Comparison of ENCODE assay signal across 9 mouse cellular contexts in genomic region chr12:32380457-32380856, GRCm38 (mm10). TPM values are rescaled to one million over a fixed set of nuclear protein-coding genes. Genes with fewer than 3 reads are reported as not detected.
DNase-seq lines count a peak whose midpoint lies in the region; ATAC-seq and TF ChIP-seq lines count a peak whose summit lies in the region.
"Had no signal": no experiment of that assay in that cellular context is flagged by ENCODE, and none has a peak within 500 bp of the region (broad histone marks: within the 10 kb centered on the region; RNA-seq: fewer than 3 reads in every experiment).

No protein-coding gene starts in this region.

- intact Hi-C loops in left cerebral cortex, postnatal 4 days (cut with DNase I), result loop anchor here (10.0 kb wide), 1 partner anchor 514 kb away; no protein-coding TSS in a partner anchor

- H3K27me3 ChIP-seq in heart, embryonic 12.5 days (replicated peaks), result no peaks in the 10 kb centered on the region
- no peaks in the 10 kb centered on the region for H3K27me3 ChIP-seq in CH12.LX (replicated peaks)
- H3K27me3 ChIP-seq in forebrain, embryonic 16.5 days (replicated peaks; ENCODE audit: control insufficient read depth, insufficient read depth, low read length), result no peaks in the 10 kb centered on the region
- no peaks in the 10 kb centered on the region for H3K27me3 ChIP-seq in liver, embryonic 16.5 days (ENCODE audit: control insufficient read depth, insufficient read depth, low read depth, low read length)

- dilution Hi-C loops in CH12.LX (cut with MboI; ENCODE audit: extremely low pct_ligation_motif_present, extremely low pct_unique_long_range_greater_than_20kb, low sequenced_read_pairs), result no loop called here

- in situ Hi-C loops in CH12.LX (cut with MboI; ENCODE audit: low pct_ligation_motif_present, low pct_unique_long_range_greater_than_20kb, low sequenced_read_pairs), result no loop called here

- 75% methylated on average over 3 of the region's 3 CpGs for WGBS in heart, embryonic 12.5 days
- WGBS in forebrain, embryonic 16.5 days, result 68% methylated on average over 3 of the region's 3 CpGs
- 26% methylated on average over 3 of the region's 3 CpGs for WGBS in liver, embryonic 16.5 days (ENCODE audit: insufficient replicate concordance)

- no peak for TF ChIP-seq CTCF in CH12.LX (conservative IDR thresholded peaks at IDR 0.05 in 1 of 2, IDR thresholded peaks at IDR 0.05 in 1 of 2; ENCODE audit: low read depth in 2 of 2, low read length in 2 of 2)

- no peak overlapping the region for H3K27ac ChIP-seq in heart, embryonic 12.5 days (ENCODE audit: poor library complexity, severe bottlenecking)
- no peak overlapping the region for H3K27ac ChIP-seq in CH12.LX (ENCODE audit: insufficient read depth, low read depth)
- H3K27ac ChIP-seq in forebrain, embryonic 16.5 days (ENCODE audit: low read length), result no peak overlapping the region
- peak overlapping the region; percentile 59; the same call in 1 of the 2 replicates for H3K27ac ChIP-seq in liver, embryonic 16.5 days (ENCODE audit: low read length)

- TF ChIP-seq POLR2A in CH12.LX (IDR thresholded peaks at IDR 0.05; ENCODE audit: low read depth, low read length), result no peak

- no peak for ATAC-seq in heart, embryonic 12.5 days (ENCODE audit: insufficient number of reproducible peaks, low FRiP score)
- no peak for ATAC-seq in forebrain, embryonic 16.5 days
- no peak for ATAC-seq in liver, embryonic 16.5 days (ENCODE audit: low read depth)
- no peak for ATAC-seq in monocyte, adult 5-6 weeks (replicated peaks; ENCODE audit: insufficient number of reproducible peaks, low FRiP score, low TSS enrichment, poor library complexity, severe bottlenecking)

- peak overlapping the region; percentile 64 for H3K4me2 ChIP-seq in heart, embryonic 12.5 days
- H3K4me2 ChIP-seq in CH12.LX (ENCODE audit: insufficient read depth, low read depth, poor library complexity, severe bottlenecking), result peak overlapping the region; percentile 95
- H3K4me2 ChIP-seq in forebrain, embryonic 16.5 days (ENCODE audit: low read length), result peak overlapping the region; percentile 62
- peak overlapping the region; percentile 63 for H3K4me2 ChIP-seq in liver, embryonic 16.5 days (ENCODE audit: low read depth, low read length)

- H3K79me2 ChIP-seq in CH12.LX (replicated peaks; ENCODE audit: control insufficient read depth, extremely low read depth, insufficient read depth, poor library complexity, severe bottlenecking), result peaks cover 21% of the 10 kb centered on the region

- H3K4me1 ChIP-seq in heart, embryonic 12.5 days (replicated peaks), result peaks cover 14% of the 10 kb centered on the region
- peaks cover 3 to 17% of the 10 kb centered on the region in 2 experiments; a peak in 3 of 4 replicates for H3K4me1 ChIP-seq in CH12.LX (ENCODE audit: control insufficient read depth in 1 of 2, insufficient read depth in 2 of 2)
- H3K4me1 ChIP-seq in forebrain, embryonic 16.5 days (replicated peaks; ENCODE audit: control insufficient read depth, insufficient read depth, low read length), result peaks cover 22% of the 10 kb centered on the region
- H3K4me1 ChIP-seq in liver, embryonic 16.5 days (ENCODE audit: control insufficient read depth, low read depth, low read length), result peaks cover 15% of the 10 kb centered on the region

- no peak for TF ChIP-seq RAD21 in CH12.LX (IDR thresholded peaks at IDR 0.05; ENCODE audit: low read depth, low read length)

- no peak for DNase-seq in heart, adult 8-10 months (ENCODE audit: low spot score)
- DNase-seq in CH12.LX (ENCODE audit: extremely low read depth), result no peak
- DNase-seq in left cerebral cortex, postnatal 4 days, result no peak
- no peak for DNase-seq in frontal cortex, adult 2 months (ENCODE audit: extremely low spot score in 1 of 2, low spot score in 1 of 2)
- DNase-seq: kidney, adult 18-20 months had no signal

- H3K9ac ChIP-seq in heart, embryonic 12.5 days, result no peak overlapping the region
- peak overlapping the region; percentile 88 for H3K9ac ChIP-seq in CH12.LX (ENCODE audit: insufficient read depth, low read depth)
- no peak overlapping the region for H3K9ac ChIP-seq in forebrain, embryonic 16.5 days (replicated peaks; ENCODE audit: low read depth, low read length)
- H3K9ac ChIP-seq in liver, embryonic 16.5 days (ENCODE audit: low read depth, low read length), result peak overlapping the region; percentile 61

- H3K36me3 ChIP-seq in heart, embryonic 12.5 days, result no peaks in the 10 kb centered on the region
- peaks cover 0 to 4% of the 10 kb centered on the region in 2 experiments for H3K36me3 ChIP-seq in CH12.LX (replicated peaks in 1 of 2; ENCODE audit: control insufficient read depth in 1 of 2, insufficient read depth in 1 of 2, low read length in 1 of 2)
- peaks cover 3% of the 10 kb centered on the region; the same call in 1 of the 2 replicates for H3K36me3 ChIP-seq in forebrain, embryonic 16.5 days (ENCODE audit: control insufficient read depth, insufficient read depth)
- no peaks in the 10 kb centered on the region; the same call in 1 of the 2 replicates for H3K36me3 ChIP-seq in liver, embryonic 16.5 days (ENCODE audit: control insufficient read depth, insufficient read depth)

- no peaks in the 10 kb centered on the region for H3K9me3 ChIP-seq in heart, embryonic 12.5 days (replicated peaks)
- H3K9me3 ChIP-seq in CH12.LX (replicated peaks; ENCODE audit: low read length), result no peaks in the 10 kb centered on the region
- H3K9me3 ChIP-seq in forebrain, embryonic 16.5 days (ENCODE audit: control insufficient read depth, low read length), result peaks cover 3% of the 10 kb centered on the region; the same call in 1 of the 2 replicates
- H3K9me3 ChIP-seq in liver, embryonic 16.5 days (replicated peaks; ENCODE audit: control insufficient read depth, low read length), result no peaks in the 10 kb centered on the region

- no peak for TF ChIP-seq EP300 in CH12.LX (IDR thresholded peaks at IDR 0.05; ENCODE audit: low read length)

- peak overlapping the region; percentile 38 for H3K4me3 ChIP-seq in heart, embryonic 12.5 days
- peak overlapping the region; percentile 66 to 92 (median 75) for H3K4me3 ChIP-seq in CH12.LX (replicated peaks in 1 of 3; ENCODE audit: low read depth in 2 of 3, low read length in 2 of 3, poor library complexity in 1 of 3)
- H3K4me3 ChIP-seq in forebrain, embryonic 16.5 days (replicated peaks; ENCODE audit: low read length), result peak overlapping the region; percentile 31
- H3K4me3 ChIP-seq in liver, embryonic 16.5 days (ENCODE audit: low read depth, low read length), result peak overlapping the region; percentile 70

TF ChIP-seq in CH12.LX, 34 proteins besides CTCF, POLR2A, EP300 and RAD21:
- no peak for TF ChIP-seq ELF1 (IDR thresholded peaks at IDR 0.05; ENCODE audit: low read depth, low read length)
- no peak for TF ChIP-seq MYC (IDR thresholded peaks at IDR 0.05; ENCODE audit: low read depth, low read length)
- no peak for TF ChIP-seq MAX (IDR thresholded peaks at IDR 0.05; ENCODE audit: low read length)
- TF ChIP-seq KAT2A (IDR thresholded peaks at IDR 0.05; ENCODE audit: insufficient replicate concordance, low read length), result no peak
- no peak for TF ChIP-seq PAX5 (IDR thresholded peaks at IDR 0.05; ENCODE audit: low read length)
- no peak for TF ChIP-seq ZKSCAN1 (IDR thresholded peaks at IDR 0.05; ENCODE audit: borderline replicate concordance, low read depth, low read length)
- TF ChIP-seq TCF12 (IDR thresholded peaks at IDR 0.05; ENCODE audit: low read depth, low read length), result no peak
- TF ChIP-seq ZC3H11A (IDR thresholded peaks at IDR 0.05; ENCODE audit: low read depth, low read length), result no peak
- TF ChIP-seq GABPA (IDR thresholded peaks at IDR 0.05; ENCODE audit: insufficient replicate concordance, low read depth, low read length), result no peak
- no peak for TF ChIP-seq NRF1 (IDR thresholded peaks at IDR 0.05; ENCODE audit: low read depth, low read length)

RNA-seq across cellular contexts. Expression of gene Ccdc71l, which starts 2.0 kb away (rescaled TPM):
- 5.3 and 5.4 TPM in 2 replicates for polyA plus RNA-seq in heart, embryonic 12.5 days (2016; fragmentation: Nextera tagmentation; extraction: Ambion mirVana)
- total RNA-seq in heart, adult 8-10 months (2022), result 10 to 100 TPM in 3 of 4 experiments, 1 to 10 TPM in 1; 9.1 to 11.8 (median 11.3) TPM
- total RNA-seq in CH12.LX (2012; rRNA removed) (10.9 and 11.2 TPM in 2 replicates), CH12.LX (2014; rRNA removed) (22.6 and 23.7 TPM in 2 replicates)
- 11.9 and 12.2 TPM in 2 replicates for polyA plus RNA-seq in CH12.LX (2012; ENCODE audit: insufficient read length, low read depth)
- polyA plus RNA-seq in forebrain, embryonic 16.5 days (2015; fragmentation: Nextera tagmentation; extraction: Ambion mirVana), result 4.6 and 4.9 TPM in 2 replicates
- 2.1 and 3.3 TPM in 2 replicates for polyA plus RNA-seq in liver, embryonic 16.5 days (2015; fragmentation: Nextera tagmentation; extraction: Ambion mirVana)
- total RNA-seq in monocyte, adult 5-6 weeks (2017), result 29.5 to 32.1 TPM (median 30.3 TPM) in 3 replicates
- total RNA-seq in left cerebral cortex, postnatal 4 days (2021), result 10 to 100 TPM; 24.4 to 25.5 TPM
- polyA plus RNA-seq in frontal cortex, adult 2 months (2012; rRNA removed), result 8.1 and 8.7 TPM in 2 replicates

Comparison
In these comparisons a context has a peak if more than half of its experiments do, and no peak if none do; other contexts are left out.
1. H3K9ac ChIP-seq: peak in CH12.LX (single experiment) and liver, embryonic 16.5 days (single experiment); none in heart, embryonic 12.5 days (single experiment) and forebrain, embryonic 16.5 days (single experiment).
2. Peak in every context shown above with its lines, with median percentiles within 50 percentile points of each other: H3K4me2 ChIP-seq and H3K4me3 ChIP-seq.